Mouse (Mus musculus) liver, adult 2 months (tissue): ENCODE data around the gene Slc4a5.

ENCODE experiments used
- CTCF ChIP-seq: fragments of 200-500 bp; IDR thresholded peaks from 2 replicates; pipeline ENCODE4 v1.5.1; 2011; ENCODE audit warnings: low read depth, low read length, control low read depth
- POLR2A ChIP-seq: fragments of 200-500 bp; IDR thresholded peaks from 2 replicates; pipeline ENCODE4 v1.6.1; 2011; ENCODE audit warnings: low read length, control low read depth; ENCODE audit not compliant: insufficient read depth; ENCODE audit errors: extremely low read depth

GRCm38 (mm10) chr6:83180605-83181004, 39.0 kb upstream of the Slc4a5 start:
- TF ChIP-seq CTCF (no peak), POLR2A (no peak)
